Mouse (Mus musculus) midbrain, embryonic 11.5 days (tissue): ENCODE results near the gene Nxph3. TPM values are rescaled to one million over a fixed set of nuclear protein-coding genes. Genes with fewer than 3 reads are reported as not detected.
"Not testable (repeated sequence)": the region's sequence is repeated elsewhere in the genome, so short reads cannot be mapped to it uniquely, and the experiment has no call there.

Experiments
- ATAC-seq: fragments of 200-750 bp; cut with Nextera tagmentation; 2 replicates; pipeline ENCODE4 v1.8.0; 2017; ENCODE audit warnings: moderate TSS enrichment, moderate library complexity; ENCODE audit not compliant: low FRiP score
- DNase-seq: peaks from one replicate; pipeline ENCODE4 v3.0.0; 2015; ENCODE audit warnings: low spot score; ENCODE audit errors: missing footprints
- H3K27ac ChIP-seq: fragments of 300-500 bp; sonication (generic); 2 replicates; pipeline ENCODE4 v1.5.1; 2014; ENCODE audit warnings: low read depth, low read length
- H3K27me3 ChIP-seq: fragments of 300-500 bp; sonication (generic); 2 replicates; pipeline ENCODE4 v1.6.1; 2014; ENCODE audit warnings: mild to moderate bottlenecking, low read length, moderate library complexity, mixed read lengths; ENCODE audit not compliant: control insufficient read depth, insufficient read depth
- H3K36me3 ChIP-seq: fragments of 300-500 bp; sonication (generic); 2 replicates; pipeline ENCODE4 v1.6.1; 2014; ENCODE audit warnings: mild to moderate bottlenecking, low read length, moderate library complexity, mixed read lengths; ENCODE audit not compliant: control insufficient read depth, insufficient read depth
- H3K4me1 ChIP-seq: fragments of 300-500 bp; sonication (generic); 2 replicates; pipeline ENCODE4 v1.6.1; 2014; ENCODE audit warnings: low read length; ENCODE audit not compliant: control insufficient read depth, insufficient read depth
- H3K4me2 ChIP-seq: fragments of 300-500 bp; sonication (generic); 2 replicates; pipeline ENCODE4 v1.6.1; 2014; ENCODE audit warnings: mild to moderate bottlenecking, moderate library complexity
- H3K4me3 ChIP-seq: fragments of 300-500 bp; sonication (generic); 2 replicates; pipeline ENCODE4 v1.5.1; 2014; ENCODE audit warnings: low read depth, low read length
- H3K9ac ChIP-seq: fragments of 300-500 bp; sonication (generic); 2 replicates; pipeline ENCODE4 v1.6.1; 2014; ENCODE audit warnings: low read length
- H3K9me3 ChIP-seq: fragments of 300-500 bp; sonication (generic); 2 replicates; pipeline ENCODE4 v1.6.1; 2016; ENCODE audit warnings: low read length; ENCODE audit not compliant: control insufficient read depth
- WGBS: fragments of 180-500 bp; shearing (Covaris S2); extraction: QIAGEN DNeasy Blood & Tissue Kit; methylation state at CpG from one replicate; pipeline ENCODE4 v1.1.7; 2014; 5-methylcytosine and 5-hydroxymethylcytosine counted together
- polyA plus RNA-seq: library from polyadenylated mRNA; unstranded; fragments of >200 nt; fragmentation: Nextera tagmentation; extraction: Ambion mirVana; gene quantifications from 2 replicates; pipeline ENCODE4 v1.2.1, GENCODE M21; 2014

The Nxph3 gene
- polyA plus RNA-seq, 1 experiment from 2014 or later, result 0.20 TPM

GRCm38 (mm10) chr11:95501826-95502225 is 12.5 kb downstream of the Nxph3 start:
- not testable (repeated sequence) for ATAC-seq, H3K27me3 ChIP-seq, H3K4me2 ChIP-seq, H3K4me3 ChIP-seq, H3K27ac ChIP-seq, H3K4me1 ChIP-seq, H3K36me3 ChIP-seq, H3K9ac ChIP-seq, H3K9me3 ChIP-seq, DNase-seq
- WGBS, result 89% methylated on average over 8 of the region's 8 CpGs

DNA sequence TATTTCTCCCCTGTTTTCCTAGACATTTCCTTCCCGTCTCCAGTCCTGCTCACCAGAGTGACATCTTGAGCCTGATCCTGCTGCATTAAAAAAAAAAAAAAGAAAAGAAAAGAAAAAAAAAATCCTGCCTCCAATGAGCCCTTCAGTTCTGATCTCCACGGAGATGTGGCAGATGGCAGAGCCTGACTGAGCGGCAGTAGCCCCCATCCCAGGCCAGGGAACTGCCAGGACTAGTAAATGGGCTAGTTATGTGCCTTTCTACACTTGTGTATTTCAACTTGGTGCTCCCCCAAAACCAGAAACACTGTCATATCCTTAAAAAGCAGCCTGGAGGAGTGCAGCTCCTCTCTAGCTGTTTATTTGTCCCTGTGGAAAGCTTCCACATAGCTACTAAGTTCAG is 13.5 kb downstream of the Nxph3 start:
- Histone ChIP-seq H3K4me3 (no peak overlapping the region), H3K9ac (no peak overlapping the region), H3K4me2 (no peak overlapping the region), H3K4me1 (no peaks in the 10 kb centered on the region), H3K27me3 (no peaks in the 10 kb centered on the region), H3K36me3 (peaks cover 2% of the 10 kb centered on the region; the same call in 1 of the 2 replicates), H3K27ac (no peak overlapping the region; the same call in 1 of the 2 replicates), H3K9me3 (no peaks in the 10 kb centered on the region)
- WGBS, result 42% methylated on average over 3 of the region's 3 CpGs
- ATAC-seq (no peak), DNase-seq (no peak)

DNA sequence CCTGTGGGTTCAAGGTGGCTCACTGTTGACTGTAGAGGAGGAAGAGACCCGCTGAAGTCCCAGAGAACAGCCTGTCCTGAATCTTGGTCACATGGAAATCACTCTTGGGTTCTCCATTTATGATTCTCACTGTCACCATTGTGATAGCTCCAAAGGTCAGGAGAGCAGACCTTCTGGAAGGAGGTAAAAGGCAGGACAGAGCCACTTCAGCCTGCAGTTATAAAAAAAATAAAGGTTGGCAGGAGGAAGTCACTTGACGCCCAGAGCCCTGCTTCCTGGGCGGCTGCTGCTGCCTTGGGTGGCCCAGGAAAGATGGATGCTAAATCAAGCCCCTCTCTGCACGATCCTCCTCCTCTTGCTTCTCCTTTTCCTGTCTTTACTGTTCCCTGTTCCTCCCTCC is 14.0 kb downstream of the Nxph3 start:
- H3K4me3 ChIP-seq, result no peak overlapping the region
- no peaks in the 10 kb centered on the region for H3K9me3 ChIP-seq
- WGBS, result 67% methylated on average over 4 of the region's 4 CpGs
- H3K27me3 ChIP-seq, result no peaks in the 10 kb centered on the region
- no peak for DNase-seq
- H3K4me2 ChIP-seq, result no peak overlapping the region
- H3K36me3 ChIP-seq, result peaks cover 2% of the 10 kb centered on the region; the same call in 1 of the 2 replicates
- no peak for ATAC-seq
- no peak overlapping the region for H3K9ac ChIP-seq
- H3K27ac ChIP-seq, result no peak overlapping the region
- H3K4me1 ChIP-seq, result no peaks in the 10 kb centered on the region

DNA sequence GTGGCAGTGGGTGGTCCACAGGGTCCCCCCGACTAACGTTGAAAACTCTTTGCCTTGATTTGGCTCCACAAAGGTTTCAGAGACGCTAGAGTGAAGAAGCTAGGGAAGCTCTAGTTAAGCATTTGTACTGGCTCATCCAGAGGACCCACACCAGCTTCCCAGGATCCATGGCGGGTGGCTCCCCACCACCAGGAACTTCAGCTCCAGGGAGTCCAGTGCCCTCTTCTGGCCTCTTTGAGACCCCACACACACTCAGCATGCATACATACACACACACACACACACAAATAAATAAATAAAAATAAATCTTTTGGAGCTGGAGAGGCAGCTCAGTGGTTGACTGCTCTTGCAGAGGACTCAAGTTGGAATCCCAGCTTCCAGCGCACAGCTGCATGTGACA is 16.4 kb downstream of the Nxph3 start:
- Histone ChIP-seq H3K36me3 (peaks cover 7% of the 10 kb centered on the region; the same call in 1 of the 2 replicates), H3K9me3 (no peaks in the 10 kb centered on the region), H3K9ac (no peak overlapping the region), H3K4me2 (no peak overlapping the region), H3K4me1 (no peaks in the 10 kb centered on the region), H3K4me3 (no peak overlapping the region), H3K27ac (no peak overlapping the region), H3K27me3 (no peaks in the 10 kb centered on the region)
- DNase-seq (no peak), ATAC-seq (no peak)
- WGBS, result 87% methylated on average over 5 of the region's 5 CpGs

DNA sequence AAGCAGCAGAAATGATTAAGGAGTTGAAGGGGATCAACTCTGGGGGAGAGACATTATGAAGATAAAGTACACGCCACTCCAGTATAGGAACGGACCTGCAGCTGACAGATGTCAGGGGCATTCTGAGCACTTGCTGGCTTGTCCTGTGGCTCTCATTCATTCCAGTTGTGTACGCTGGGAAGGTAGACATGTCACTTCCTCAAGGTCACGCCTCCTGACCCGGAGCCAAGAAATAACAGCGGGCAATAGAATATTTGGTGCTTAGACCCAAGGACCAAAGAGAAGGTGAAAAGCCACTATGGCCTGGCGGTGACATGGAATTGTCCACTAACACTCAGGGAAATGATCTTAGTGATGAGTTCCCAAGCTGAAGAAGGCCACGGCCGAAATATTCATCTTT is 18.5 kb downstream of the Nxph3 start:
- 94% methylated on average over 9 of the region's 9 CpGs for WGBS
- peaks cover 13% of the 10 kb centered on the region; the same call in 1 of the 2 replicates for H3K36me3 ChIP-seq

GRCm38 (mm10) chr11:95494374-95494773 is 20.0 kb downstream of the Nxph3 start:
- H3K4me2 ChIP-seq, result no peak overlapping the region
- no peak overlapping the region for H3K4me3 ChIP-seq
- 84% methylated on average over 3 of the region's 3 CpGs for WGBS
- no peaks in the 10 kb centered on the region for H3K9me3 ChIP-seq
- no peaks in the 10 kb centered on the region for H3K4me1 ChIP-seq
- peaks cover 13% of the 10 kb centered on the region; the same call in 1 of the 2 replicates for H3K36me3 ChIP-seq
- no peak overlapping the region for H3K27ac ChIP-seq
- no peaks in the 10 kb centered on the region for H3K27me3 ChIP-seq
- no peak for DNase-seq
- ATAC-seq, result no peak
- H3K9ac ChIP-seq, result no peak overlapping the region

More for the DNA sequence above, 18.5 kb downstream of the Nxph3 start:
- Histone ChIP-seq H3K4me2 (no peak overlapping the region), H3K4me3 (no peak overlapping the region), H3K9ac (no peak overlapping the region), H3K9me3 (no peaks in the 10 kb centered on the region), H3K27ac (no peak overlapping the region), H3K4me1 (no peaks in the 10 kb centered on the region), H3K27me3 (no peaks in the 10 kb centered on the region)
- DNase-seq, result no peak
- no peak for ATAC-seq

- H3K36me3 ChIP-seq, result peaks cover 13% of the 10 kb centered on the region; the same call in 1 of the 2 replicates
- WGBS, result 90% methylated on average over 9 of the region's 9 CpGs
Observed at GRCm38 (mm10) chr11:95493950-95494349, 20.4 kb downstream of the Nxph3 start.

DNA sequence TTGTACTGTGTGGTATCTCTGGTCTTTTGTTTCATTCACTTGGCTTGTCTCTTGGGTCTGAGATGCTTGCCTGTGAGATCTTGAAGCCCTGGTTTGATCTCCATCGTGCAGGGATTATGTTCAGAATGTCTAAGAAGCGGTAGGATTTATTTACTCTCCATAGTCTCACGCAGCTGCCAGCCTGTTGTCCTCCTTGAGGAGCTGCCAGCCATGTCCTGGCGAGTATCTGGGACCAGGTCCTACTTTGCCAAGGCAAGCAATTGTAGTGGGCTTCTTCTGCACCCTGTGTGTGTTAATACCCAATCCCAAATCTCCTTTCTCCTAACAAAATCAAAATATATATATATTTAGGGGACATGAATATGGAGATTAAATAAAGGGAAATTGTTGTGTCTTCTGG is 21.4 kb downstream of the Nxph3 start:
- no peak overlapping the region for H3K4me2 ChIP-seq
- DNase-seq (no peak), ATAC-seq (no peak)
- H3K27me3 ChIP-seq, result no peaks in the 10 kb centered on the region
- H3K36me3 ChIP-seq, result peaks cover 12% of the 10 kb centered on the region; the same call in 1 of the 2 replicates
- no peaks in the 10 kb centered on the region for H3K4me1 ChIP-seq
- no peak overlapping the region for H3K4me3 ChIP-seq
- no peak overlapping the region for H3K9ac ChIP-seq
- no peaks in the 10 kb centered on the region for H3K9me3 ChIP-seq
- 82% methylated on average over 4 of the region's 4 CpGs for WGBS
- H3K27ac ChIP-seq, result no peak overlapping the region

More at GRCm38 (mm10) chr11:95493950-95494349, 20.4 kb downstream of the Nxph3 start:
- no peak for DNase-seq
- no peak overlapping the region for H3K9ac ChIP-seq
- H3K27ac ChIP-seq, result no peak overlapping the region
- H3K9me3 ChIP-seq, result no peaks in the 10 kb centered on the region
- H3K4me2 ChIP-seq, result no peak overlapping the region
- no peaks in the 10 kb centered on the region for H3K27me3 ChIP-seq
- H3K4me3 ChIP-seq, result no peak overlapping the region
- no peak for ATAC-seq
- H3K4me1 ChIP-seq, result no peaks in the 10 kb centered on the region

DNA sequence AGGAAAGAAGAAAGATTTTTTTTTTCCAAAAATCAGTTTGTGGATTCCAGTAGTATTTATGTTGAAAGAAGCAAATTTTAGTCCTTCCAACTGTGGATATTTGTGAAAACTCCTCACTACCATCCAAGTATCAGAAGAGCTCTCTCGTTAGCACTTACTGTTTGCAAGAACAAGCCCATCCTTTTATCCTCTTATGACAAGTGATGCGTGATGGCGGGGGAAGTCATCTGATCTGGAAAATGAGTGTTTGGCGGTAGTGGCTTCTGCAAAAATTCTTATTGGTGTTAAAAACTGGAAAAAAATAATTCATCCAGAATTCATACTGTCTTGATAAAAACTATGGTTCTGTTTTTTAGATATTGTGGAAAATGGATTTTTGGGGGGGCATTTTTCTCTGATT is 22.1 kb downstream of the Nxph3 start:
- 79% methylated on average over 4 of the region's 4 CpGs for WGBS

More for the DNA sequence above, 22.1 kb downstream of the Nxph3 start:
- H3K4me3 ChIP-seq, result no peak overlapping the region
- no peaks in the 10 kb centered on the region for H3K9me3 ChIP-seq
- no peaks in the 10 kb centered on the region for H3K27me3 ChIP-seq
- DNase-seq, result no peak
- H3K4me1 ChIP-seq, result no peaks in the 10 kb centered on the region
- no peak overlapping the region for H3K9ac ChIP-seq
- no peak for ATAC-seq
- peaks cover 10% of the 10 kb centered on the region; the same call in 1 of the 2 replicates for H3K36me3 ChIP-seq
- H3K27ac ChIP-seq, result no peak overlapping the region
- no peak overlapping the region for H3K4me2 ChIP-seq
